Mouse (Mus musculus) ES-Bruce4 (cell line): Measurements from ENCODE around the gene Klhdc2.

Source experiments
- CTCF ChIP-seq: IDR thresholded peaks from one replicate; pipeline ENCODE4 v1.8.1; 2011; ENCODE audit warnings: low read depth, low read length
- EP300 ChIP-seq: IDR thresholded peaks from 2 replicates; pipeline ENCODE4 v1.6.1; 2011; ENCODE audit warnings: low read depth, low read length; ENCODE audit not compliant: insufficient read depth
- POLR2A ChIP-seq: IDR thresholded peaks from one replicate; pipeline ENCODE4 v1.8.1; 2011; ENCODE audit warnings: low read length; ENCODE audit not compliant: insufficient read depth

- no peak for TF ChIP-seq EP300
- TF ChIP-seq POLR2A: no peak
- TF ChIP-seq CTCF: no peak
Observed at GRCm38 (mm10) chr12:69279931-69280469, 16.5 kb upstream of the Klhdc2 start.
